Mouse (Mus musculus) layer of hippocampus, postnatal 10 days (tissue): ENCODE measurements around the gene Mcm10. TPM values are rescaled to one million over a fixed set of nuclear protein-coding genes. Genes with fewer than 3 reads are reported as not detected.

Experiments used
- DNase-seq, 2 experiments: peaks; one replicate each; pipeline ENCODE4 v3.0.0; 2021; ENCODE audit warnings: low spot score in 2 of 2
- long read RNA-seq: library from polyadenylated mRNA; stranded (forward); transcript quantifications from one replicate; pipeline ENCODE4 v2.0.0, GENCODE M21; 2023
- total RNA-seq, 2 experiments: library from RNA; stranded (reverse); gene quantifications; 2 replicates each; pipeline ENCODE4 v1.2.3; 2021

Gene Mcm10
- total RNA-seq: 1 to 10 TPM; 2.1 to 3.2 TPM
- long read RNA-seq, partial matches to known transcripts: 1 of 2 reads
- long read RNA-seq, other reads (novel, unspliced or antisense): 0 of 2 reads

DNA sequence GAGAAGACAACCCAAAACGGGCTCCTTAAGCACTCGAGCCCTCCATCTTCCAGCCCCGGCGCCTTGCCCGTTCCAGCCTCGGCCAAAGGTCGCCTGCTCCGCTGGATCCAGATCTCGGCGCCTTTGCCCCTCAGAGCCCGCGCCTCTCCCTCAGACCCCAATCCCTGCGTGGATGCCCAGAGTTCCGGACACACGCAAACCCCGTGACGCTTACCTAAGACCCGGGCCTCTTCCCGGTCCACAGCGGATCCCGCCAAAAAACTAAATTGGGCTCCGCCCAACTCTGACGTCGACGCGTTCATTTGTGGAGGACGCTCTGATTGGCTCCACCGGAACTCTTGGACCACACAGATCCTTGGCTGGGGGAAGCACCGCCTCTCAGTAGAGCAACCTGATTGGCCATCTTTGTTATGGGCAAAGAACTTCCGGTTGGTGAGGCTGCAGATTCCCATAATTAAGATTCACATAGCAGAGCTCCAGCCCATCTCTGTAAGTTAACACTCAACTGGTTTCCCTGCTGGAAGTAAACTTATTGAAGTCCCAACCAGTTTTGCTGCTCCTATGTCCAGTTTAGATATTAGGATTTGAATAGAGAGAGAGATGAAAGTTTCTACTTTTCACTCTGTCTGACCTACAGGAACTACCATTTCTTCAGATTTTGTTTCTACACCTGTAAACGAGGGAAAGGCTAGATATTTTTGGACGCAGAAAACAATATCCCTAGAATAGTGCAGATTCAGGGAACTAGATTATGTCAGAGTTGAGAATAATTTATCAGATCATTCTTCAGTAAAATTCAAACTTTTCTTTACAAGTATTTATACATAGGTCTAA is at the start of gene Mcm10:
TSS of gene Mcm10 (minus strand) at position 301 of the 834 bp plus-strand sequence.
- peak; percentile 94 for DNase-seq

DNA sequence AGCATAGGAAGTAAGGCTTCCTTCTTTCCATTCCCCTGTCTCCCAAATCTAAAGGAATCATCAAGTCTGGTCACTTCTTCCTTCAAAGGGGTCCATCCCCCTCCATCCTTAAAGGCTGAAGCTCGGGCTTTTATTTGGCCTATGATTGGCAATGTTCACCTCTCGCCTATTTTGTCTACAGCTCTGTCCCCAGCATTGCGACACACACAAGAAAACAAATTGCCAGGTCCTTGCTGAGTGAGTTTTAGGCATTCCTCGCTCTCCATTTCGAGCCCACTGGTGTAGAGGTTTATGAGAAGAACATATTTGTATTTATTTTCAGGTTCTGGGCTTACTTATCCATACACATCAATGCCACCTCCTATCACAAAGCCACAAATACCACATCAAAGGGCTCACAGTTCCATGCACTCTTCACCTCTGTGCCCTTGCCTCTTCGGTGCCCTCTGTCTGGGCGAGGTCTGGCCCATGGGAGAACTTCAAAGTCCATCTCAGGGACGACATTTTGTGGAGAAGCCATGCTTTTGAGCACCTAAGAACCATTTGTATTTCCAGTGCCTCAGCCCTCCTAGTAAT is 48.6 kb upstream of the Mcm10 start:
- DNase-seq: no peak

DNA sequence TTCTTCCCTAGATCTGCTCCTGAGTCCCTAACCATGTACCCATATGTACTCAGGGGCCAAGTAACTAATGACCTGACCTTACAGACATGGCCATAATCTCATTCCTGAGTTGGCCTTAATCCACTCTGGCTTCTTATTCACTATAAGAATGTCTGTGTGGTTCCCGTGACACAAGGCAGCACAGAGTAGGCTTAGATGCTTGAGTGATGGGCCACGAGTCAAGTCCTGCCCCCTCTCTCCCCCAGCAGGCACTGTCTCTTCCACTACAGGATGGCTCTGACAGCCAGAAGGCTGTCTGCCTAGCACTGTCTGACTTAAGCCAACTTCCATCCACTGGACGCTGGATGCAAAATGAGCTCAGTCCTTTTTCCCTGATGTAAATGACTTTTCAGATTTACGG is 47.4 kb upstream of the Mcm10 start:
- DNase-seq: no peak

DNA sequence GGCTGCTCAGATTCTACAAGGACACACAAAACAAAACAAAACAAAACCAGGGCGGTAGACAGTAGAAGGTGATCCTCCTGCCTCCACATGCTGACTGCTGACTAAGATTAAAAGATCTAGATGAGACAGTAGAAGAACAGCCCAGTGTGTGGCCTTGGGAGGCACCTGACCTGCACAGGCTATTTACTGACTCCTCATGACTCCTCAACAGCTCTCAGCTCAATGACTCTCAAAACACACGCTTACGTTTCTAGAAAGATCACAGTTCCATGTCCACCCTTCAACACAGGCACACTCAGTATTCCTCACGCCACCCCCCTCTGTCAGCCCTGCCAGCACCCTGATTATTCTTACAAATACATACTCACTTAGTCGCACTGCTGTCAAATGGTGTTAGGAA is 45.8 kb upstream of the Mcm10 start:
- no peak for DNase-seq

DNA sequence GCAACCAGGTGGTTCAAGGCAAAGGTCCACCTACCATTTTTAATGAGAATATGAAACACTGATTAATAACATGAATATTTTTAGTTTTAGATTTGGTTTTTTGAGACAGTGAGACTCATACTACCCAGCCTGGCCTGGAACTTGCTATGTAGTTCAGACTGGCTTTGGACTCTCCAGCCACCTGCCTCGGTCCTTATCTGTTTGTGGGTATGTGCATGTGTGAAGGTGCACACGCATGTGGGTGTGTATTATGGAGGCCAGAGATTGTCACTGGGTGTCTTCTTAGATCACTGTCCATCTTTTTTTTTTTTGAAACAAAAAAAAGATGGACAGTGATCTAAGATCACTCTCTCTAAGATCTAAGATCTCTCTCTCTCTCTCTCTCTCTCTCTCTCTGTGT is 38.0 kb upstream of the Mcm10 start:
- DNase-seq: no peak

DNA sequence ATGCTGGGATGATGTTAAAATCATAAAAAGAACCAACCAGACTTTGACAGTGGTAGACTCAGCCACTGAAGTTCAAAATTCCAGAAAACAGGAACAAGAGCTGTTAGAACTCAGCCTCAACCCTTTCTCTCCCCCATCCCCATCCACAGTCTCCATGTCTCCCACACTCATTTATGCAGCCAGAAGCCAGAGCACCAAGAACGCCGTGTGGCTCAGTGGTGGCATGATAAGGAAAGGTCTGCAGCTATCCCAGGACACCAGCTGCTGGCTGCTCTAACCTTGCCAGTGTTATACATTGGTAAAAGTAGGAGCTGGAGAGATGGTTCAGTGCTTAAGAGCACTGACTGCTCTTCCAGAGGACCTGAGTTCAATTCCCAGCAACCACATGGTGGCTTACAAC is 34.4 kb upstream of the Mcm10 start:
- DNase-seq: no peak

DNA sequence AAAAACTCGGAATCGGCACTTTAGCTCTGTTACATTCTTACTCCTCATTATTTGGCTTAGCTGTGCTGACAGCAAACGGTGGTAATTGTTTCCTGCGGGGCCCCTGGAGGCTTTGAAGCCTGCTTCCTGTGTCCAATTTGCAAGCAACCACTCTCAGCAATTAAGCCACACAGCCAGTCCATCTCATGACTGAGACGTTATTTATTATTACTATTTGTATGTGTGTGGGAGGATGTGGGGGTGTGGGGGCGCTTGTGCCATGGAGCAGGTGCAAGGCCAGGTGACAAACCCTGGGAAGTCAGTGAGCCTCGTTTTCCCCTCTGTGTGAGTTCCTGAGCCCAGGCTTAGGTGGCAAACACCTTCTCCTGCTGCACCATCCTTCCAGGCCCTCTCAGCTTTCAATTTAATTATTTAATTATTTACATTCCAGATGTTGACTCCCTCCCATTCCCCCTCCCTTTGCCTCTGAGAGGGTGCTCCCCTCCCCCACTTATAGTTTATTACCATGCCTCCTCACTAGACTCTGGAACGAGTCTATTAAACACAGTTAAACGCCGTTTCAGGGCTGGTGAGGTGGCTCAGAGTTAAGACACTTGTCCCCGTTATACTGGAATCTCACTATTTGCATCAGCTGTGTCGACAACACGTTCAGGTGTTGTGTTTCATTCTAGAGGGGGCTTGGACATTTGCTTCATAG is 32.8 kb upstream of the Mcm10 start:
- no peak for DNase-seq

DNA sequence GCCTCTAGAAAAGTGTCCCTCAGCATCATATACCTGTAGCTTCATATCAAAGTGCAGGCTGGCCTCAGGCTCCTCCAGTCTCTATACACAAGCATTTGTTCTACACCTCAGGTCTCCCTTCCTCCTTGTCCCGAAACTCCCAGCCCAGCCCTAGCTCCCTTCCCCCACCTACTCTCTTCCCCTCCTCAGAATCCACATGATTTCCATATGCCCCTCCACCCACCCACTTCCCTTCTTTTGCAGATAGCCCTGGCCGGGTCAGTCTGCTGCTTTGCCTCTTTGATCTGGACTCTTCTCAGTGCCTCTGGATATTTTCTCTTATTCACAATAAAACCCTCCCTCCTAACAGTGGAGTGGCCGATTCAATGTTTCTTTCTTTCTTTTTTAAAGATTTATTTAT is 31.7 kb upstream of the Mcm10 start:
- no peak for DNase-seq

DNA sequence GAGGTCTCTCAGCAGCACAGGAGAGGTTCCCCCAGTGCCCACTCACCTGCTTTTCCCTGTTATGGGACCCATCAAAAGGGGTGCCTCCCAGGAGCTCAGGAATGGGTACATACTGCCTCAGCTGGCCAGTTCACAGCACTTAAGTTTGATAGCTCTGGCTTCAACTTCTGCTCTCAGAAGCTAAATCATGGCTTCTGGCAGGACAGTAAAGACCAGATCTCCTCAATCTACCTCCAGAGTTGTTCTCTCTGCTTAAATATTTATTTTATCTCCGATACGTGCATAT is 30.8 kb upstream of the Mcm10 start:
- DNase-seq: no peak

DNA sequence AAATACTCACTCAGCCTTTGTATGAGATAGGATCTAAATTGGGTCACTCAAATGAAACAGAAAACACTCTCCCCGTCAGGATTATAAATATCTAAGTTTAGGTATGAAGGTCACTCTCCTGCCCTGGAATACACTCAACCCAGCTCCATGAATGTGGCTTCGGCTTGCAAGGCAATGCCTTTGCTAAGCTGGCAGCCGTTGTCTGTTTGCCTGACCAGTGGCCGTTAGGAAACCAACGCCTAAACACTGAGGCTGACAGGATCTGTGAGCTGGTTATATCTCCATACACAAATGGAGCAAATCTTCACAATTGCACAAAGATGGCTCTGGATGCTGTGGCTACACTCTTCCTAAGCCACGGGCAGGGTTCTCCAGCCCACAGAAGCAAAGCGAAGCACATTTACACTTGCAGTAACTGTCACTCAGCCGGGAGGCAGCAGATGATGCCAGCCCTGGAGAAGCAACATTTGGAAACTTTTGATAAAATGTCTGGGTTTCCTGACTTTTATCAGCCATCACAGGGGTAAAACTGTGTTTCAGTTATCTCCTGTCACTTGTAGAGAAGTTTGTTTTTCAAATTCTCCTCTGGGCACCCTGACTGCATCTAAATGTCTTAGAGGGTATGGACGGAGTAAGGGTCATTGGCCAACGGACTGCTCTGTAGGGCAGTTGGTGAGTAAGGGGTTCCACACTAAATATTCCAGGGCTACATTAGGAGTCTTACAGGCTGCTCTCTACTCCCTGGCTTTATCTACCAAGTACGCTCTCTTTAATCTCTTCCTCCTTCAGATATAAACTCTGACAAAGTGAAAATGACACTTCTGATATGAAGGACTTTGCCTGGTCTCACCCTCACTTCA is 30.3 kb upstream of the Mcm10 start:
- DNase-seq: no peak

DNA sequence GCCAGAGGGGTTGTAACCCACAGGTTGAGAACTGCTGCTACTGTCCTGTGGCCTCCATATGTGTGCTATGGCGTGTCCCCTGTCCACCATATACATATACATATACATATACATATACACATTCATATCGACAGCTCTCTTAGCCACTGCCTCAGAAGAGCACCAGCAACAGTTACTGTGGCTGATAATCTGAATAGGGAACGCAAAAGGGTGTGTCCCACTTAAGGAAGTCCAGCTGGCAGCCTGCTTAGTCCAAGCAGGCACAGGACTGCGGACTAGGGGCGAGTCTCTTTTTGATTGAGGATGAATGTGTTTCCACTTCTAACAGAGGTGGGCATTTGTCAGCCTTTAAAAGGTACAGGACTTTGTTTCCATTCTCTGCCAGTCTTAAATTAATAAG is 29.3 kb upstream of the Mcm10 start:
- DNase-seq: no peak

DNA sequence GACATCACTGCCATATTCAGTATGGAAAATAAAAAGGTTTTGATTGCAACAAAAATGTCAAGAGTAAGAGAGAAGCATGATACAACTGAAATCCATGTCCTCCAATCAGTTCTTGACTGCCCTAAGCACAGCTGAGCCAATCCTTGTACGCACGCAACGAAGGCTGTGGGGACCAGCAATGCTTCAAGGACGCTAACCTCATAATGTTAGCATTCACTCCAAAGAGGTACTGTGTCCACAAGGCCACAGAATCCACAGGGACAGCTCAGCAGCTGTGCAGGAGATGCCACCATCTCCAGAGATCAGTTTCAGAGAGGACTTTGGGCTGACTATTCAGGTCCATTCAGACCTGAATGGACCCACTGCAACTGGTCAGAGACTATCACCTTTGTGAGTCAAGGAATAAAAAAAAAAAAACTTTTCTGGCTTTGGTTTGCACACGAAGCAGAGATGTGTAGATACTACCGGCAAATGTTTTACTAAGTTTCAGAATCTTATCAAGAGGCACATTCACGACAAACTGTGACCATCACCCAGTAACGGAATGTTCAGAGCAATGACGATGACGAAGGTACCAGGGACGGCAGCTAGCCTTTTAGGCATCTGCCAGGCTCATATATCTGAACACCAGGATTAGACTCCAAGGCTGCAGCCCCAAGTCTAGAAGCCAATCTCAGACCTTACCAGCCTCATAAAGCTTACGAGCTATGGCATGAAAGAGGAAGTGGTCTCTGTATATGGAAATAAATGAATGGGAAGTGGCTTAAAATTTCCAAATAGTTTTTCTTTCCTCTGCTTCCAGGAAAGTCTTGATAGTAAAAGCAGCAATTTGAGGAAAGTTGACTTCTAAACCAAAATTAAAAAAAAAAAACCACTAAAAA is 27.9 kb upstream of the Mcm10 start:
- DNase-seq: no peak

DNA sequence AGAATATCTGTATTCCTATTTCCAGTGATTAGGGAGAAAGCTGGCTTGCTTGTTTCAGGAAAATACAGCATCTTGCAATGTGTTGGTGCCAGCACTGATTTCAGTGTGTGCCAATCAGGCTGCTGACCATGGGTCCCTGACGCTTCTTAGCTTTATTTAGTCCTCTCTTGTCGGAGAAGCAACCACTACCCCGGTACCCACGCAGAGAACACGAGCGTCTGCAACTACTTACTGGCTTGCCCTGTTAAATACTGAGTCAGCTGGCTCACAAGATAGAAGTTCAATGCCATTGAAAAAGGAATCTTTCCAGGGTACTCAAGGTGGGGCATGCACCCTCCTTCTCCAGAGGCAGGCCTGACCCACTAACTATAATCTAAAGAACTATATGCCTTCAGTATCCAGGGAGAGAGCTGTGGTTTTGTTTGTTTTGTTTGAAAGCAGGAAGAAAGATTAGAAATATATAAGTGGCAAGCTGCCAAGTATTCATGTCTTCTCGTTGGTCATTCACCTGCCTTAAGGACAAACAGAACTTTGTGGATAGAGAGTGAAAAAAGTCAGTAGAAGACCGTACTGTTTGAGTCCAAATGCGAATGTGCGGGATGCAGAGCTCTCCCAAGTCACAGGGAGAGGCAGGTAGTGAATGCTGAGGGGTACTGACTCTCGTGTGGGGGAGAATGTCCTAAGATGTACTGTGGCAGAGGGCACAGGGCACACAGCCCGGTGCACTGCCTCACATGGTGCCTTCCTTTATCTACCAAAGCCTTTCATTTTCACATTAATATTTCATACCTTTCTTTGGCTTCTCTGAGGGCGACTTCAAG is 27.0 kb upstream of the Mcm10 start:
- DNase-seq: no peak

DNA sequence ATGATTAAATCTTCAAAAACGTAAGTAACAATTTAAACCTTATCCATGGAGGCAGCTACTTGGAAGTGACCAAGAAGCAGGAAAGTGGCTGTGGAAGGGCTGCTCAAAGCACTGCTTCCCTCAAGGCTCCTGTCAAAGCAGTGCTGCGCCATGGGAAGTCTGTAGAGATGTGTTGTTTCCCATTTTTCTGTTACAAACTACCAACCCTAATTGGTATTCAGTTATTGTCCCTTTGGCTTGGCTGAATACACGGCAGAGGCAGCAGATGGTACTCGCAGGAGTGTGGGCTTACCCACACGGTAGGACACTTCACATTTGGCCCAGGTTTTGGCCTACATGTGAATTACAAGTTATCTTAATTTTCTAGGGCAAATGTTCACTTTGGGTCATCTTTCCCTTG is 25.7 kb upstream of the Mcm10 start:
- no peak for DNase-seq

DNA sequence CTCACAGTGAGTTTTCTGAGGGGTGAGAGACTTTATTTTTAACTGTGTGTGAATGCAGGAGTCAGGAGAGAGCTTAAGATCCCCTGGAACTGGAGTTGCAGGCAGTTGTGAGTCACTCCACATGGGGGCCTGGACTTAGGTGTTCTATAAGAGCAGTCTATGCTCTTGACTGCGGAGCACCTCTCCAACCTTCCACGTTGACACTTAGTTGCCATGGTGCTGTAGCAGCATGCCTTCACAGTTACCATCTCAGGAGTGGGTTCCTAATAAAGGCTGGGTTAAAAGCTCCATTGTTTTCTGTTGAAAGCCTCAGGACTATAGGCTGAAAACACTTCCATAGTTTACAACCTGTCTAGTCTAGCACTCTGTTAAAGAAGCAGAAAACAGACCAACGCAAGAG is 24.8 kb upstream of the Mcm10 start:
- DNase-seq: no peak

DNA sequence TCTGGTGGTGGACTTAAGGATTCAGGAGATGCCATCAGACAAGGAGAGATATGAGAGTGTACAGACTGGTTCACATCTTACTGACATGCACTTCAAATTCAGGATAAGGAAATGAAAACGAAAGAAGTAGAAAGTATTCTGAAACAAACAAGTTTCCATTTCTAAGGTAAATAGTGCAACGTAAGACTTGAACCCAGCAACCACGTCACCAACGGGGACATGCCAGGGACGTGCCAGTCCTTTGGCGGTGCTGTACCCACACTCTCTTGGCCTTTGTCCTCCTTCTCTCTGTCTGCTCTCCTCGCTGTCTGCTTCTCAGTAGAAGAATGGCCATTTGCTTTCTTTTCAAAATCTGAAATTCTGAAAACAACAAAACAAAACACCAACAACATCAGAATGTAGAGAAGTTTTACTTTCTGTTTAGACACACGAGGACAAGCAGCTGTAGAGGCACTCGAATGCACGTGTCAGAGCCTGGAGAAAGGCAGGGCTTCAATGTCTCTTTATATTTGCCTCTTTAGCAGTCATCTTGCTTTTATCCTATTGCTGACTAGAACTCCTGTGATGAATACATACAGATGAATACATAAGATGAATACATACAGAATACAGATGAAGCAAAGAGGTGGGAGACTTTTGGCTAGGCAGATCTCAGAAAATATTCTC is 24.0 kb upstream of the Mcm10 start:
- no peak for DNase-seq

DNA sequence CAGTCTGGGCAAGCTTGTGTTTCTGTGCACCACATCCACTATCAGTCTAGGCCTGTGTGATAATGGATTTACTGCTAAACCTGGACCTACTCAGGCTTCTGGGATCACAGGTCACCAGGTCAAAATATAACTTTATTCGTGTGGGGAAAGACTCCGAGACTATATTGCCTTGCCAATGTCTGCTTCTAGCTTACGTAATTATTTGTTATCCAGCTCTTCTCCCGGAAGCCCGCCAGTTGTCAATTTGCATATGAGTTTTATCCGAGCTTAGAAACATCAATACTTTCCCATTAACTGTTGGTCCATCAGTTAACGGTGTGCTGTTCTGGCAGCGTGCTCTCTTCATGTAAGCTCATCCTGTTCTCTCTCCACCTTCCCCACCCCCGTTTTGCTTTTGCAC is 22.6 kb upstream of the Mcm10 start:
- DNase-seq: no peak

DNA sequence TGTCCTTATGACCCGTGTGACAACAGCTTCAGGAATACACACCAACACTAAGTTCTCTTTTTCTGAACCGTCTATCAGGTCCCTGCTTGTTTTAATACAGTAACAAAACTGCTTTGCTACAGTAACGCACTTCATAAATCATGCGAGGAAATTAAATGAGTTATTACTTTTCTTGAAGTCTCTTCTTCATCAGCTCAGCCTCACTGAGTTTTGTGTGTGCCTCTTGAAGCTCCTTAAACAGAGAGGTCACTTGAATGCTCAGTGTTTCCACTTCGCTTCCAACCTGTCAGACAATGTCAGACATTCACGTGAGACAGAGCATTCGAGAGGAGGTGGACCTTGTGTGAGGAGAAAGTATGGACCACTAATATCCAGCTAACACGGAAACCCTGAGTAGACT is 22.2 kb upstream of the Mcm10 start:
- DNase-seq: no peak
